Comparison of ENCODE assay signal across 24 mouse cellular contexts in genomic region chr5:149330601-149331000, GRCm38 (mm10).
DNase-seq lines count a peak whose midpoint lies in the region; ATAC-seq and TF ChIP-seq lines count a peak whose summit lies in the region.
"Had no signal": no experiment of that assay in that cellular context is flagged by ENCODE, and none has a peak within 500 bp of the region (broad histone marks: within the 10 kb centered on the region; RNA-seq: fewer than 3 reads in every experiment).

No protein-coding gene starts in this region.

- WGBS in forebrain, embryonic 10.5 days, result 51% methylated on average over 1 of the region's 1 CpGs
- WGBS in forebrain, embryonic 16.5 days, result 55% methylated on average over 1 of the region's 1 CpGs
- WGBS in kidney, adult 2 months, result 16% methylated on average over 1 of the region's 1 CpGs
- 24% methylated on average over 1 of the region's 1 CpGs for WGBS in embryonic facial prominence, embryonic 12.5 days
- WGBS in limb, embryonic 12.5 days, result 29% methylated on average over 1 of the region's 1 CpGs
- WGBS in lung, adult 2 months, result 20% methylated on average over 1 of the region's 1 CpGs

- no peak for DNase-seq in forebrain, embryonic 10.5 days (ENCODE audit: extremely low spot score, low spot score)
- DNase-seq in kidney, adult 2 months, result peak; percentile 56
- no peak for DNase-seq in kidney, adult 8-10 months
- no peak for DNase-seq in lung, adult 2 months
- no peak for DNase-seq in left cerebral cortex, postnatal 25 days (ENCODE audit: low spot score in 2 of 2)
- DNase-seq: adrenal gland, postnatal 14 days; cerebellum, adult 11 months; cerebellum, postnatal 14 days; gastrocnemius, postnatal 25 days; heart, postnatal 4 days; midbrain, embryonic 14.5 days; right cerebral cortex, postnatal 25 days; thymus, postnatal 4 days had no signal

- H3K4me2 ChIP-seq in forebrain, embryonic 16.5 days (ENCODE audit: low read length), result no peak overlapping the region
- H3K4me2 ChIP-seq in embryonic facial prominence, embryonic 12.5 days (replicated peaks), result no peak overlapping the region
- no peak overlapping the region for H3K4me2 ChIP-seq in limb, embryonic 12.5 days
- H3K4me2 ChIP-seq: limb, embryonic 15.5 days had no signal

- no peak for ATAC-seq in forebrain, embryonic 16.5 days
- no peak for ATAC-seq in embryonic facial prominence, embryonic 12.5 days (ENCODE audit: insufficient number of reproducible peaks, insufficient read depth, low FRiP score, low TSS enrichment)
- no peak for ATAC-seq in limb, embryonic 12.5 days (ENCODE audit: insufficient number of reproducible peaks, insufficient read depth, low FRiP score, low TSS enrichment, low read depth)
- ATAC-seq: activated CD4-positive, CD25-positive, alpha-beta regulatory T cell, adult 4 months; CD4-positive, CD25-positive, alpha-beta regulatory T cell, adult 4 months; forebrain, embryonic 14.5 days; hindbrain, postnatal 0 days; intestine, postnatal 0 days had no signal

- H3K27me3 ChIP-seq in forebrain, embryonic 10.5 days (ENCODE audit: poor library complexity, severe bottlenecking), result no peaks in the 10 kb centered on the region
- no peaks in the 10 kb centered on the region for H3K27me3 ChIP-seq in forebrain, embryonic 16.5 days (replicated peaks; ENCODE audit: control insufficient read depth, insufficient read depth, low read length)
- no peaks in the 10 kb centered on the region for H3K27me3 ChIP-seq in kidney, adult 2 months (replicated peaks; ENCODE audit: control insufficient read depth, insufficient read depth, low read length)
- no peaks in the 10 kb centered on the region for H3K27me3 ChIP-seq in embryonic facial prominence, embryonic 12.5 days
- H3K27me3 ChIP-seq in limb, embryonic 12.5 days, result no peaks in the 10 kb centered on the region
- H3K27me3 ChIP-seq: limb, embryonic 15.5 days; megakaryocyte, embryonic 14.5 days had no signal

- intact Hi-C loops in left cerebral cortex, postnatal 25 days (cut with DNase I), result no loop called here

- TF ChIP-seq POLR2A in kidney, adult 2 months (IDR thresholded peaks at IDR 0.05; ENCODE audit: low read depth, low read length), result no peak
- no peak for TF ChIP-seq POLR2A in lung, adult 2 months (IDR thresholded peaks at IDR 0.05; ENCODE audit: borderline replicate concordance, extremely low read depth, low read depth, low read length)

- no peak overlapping the region for H3K4me3 ChIP-seq in forebrain, embryonic 10.5 days
- no peak overlapping the region for H3K4me3 ChIP-seq in forebrain, embryonic 16.5 days (replicated peaks; ENCODE audit: low read length)
- no peak overlapping the region for H3K4me3 ChIP-seq in kidney, adult 2 months (ENCODE audit: insufficient read depth, low read depth, low read length)
- no peak overlapping the region for H3K4me3 ChIP-seq in embryonic facial prominence, embryonic 12.5 days
- no peak overlapping the region for H3K4me3 ChIP-seq in limb, embryonic 12.5 days (replicated peaks)
- no peak overlapping the region for H3K4me3 ChIP-seq in lung, adult 2 months (replicated peaks; ENCODE audit: extremely low read depth, low read depth, low read length)
- H3K4me3 ChIP-seq: erythroblast, embryonic 14.5 days; limb, embryonic 15.5 days; megakaryocyte, embryonic 14.5 days had no signal

- H3K9ac ChIP-seq in forebrain, embryonic 16.5 days (replicated peaks; ENCODE audit: low read depth, low read length), result no peak overlapping the region
- no peak overlapping the region for H3K9ac ChIP-seq in embryonic facial prominence, embryonic 12.5 days
- H3K9ac ChIP-seq in limb, embryonic 12.5 days (replicated peaks), result no peak overlapping the region
- H3K9ac ChIP-seq: limb, embryonic 15.5 days had no signal

- TF ChIP-seq CTCF in kidney, adult 2 months (conservative IDR thresholded peaks at IDR 0.05; ENCODE audit: insufficient read depth, insufficient read length, low read depth, low read length), result no peak
- TF ChIP-seq CTCF in lung, adult 2 months (IDR thresholded peaks at IDR 0.05; ENCODE audit: insufficient read depth, low read length), result no peak

- H3K27ac ChIP-seq in forebrain, embryonic 10.5 days, result peak overlapping the region; percentile 82
- H3K27ac ChIP-seq in forebrain, embryonic 16.5 days (ENCODE audit: low read length), result no peak overlapping the region
- peak overlapping the region; percentile 87 for H3K27ac ChIP-seq in kidney, adult 2 months (ENCODE audit: insufficient read depth, low read depth, low read length)
- H3K27ac ChIP-seq in embryonic facial prominence, embryonic 12.5 days, result peak overlapping the region; percentile 81
- H3K27ac ChIP-seq in limb, embryonic 12.5 days, result peak overlapping the region; percentile 97
- H3K27ac ChIP-seq: hindbrain, postnatal 0 days had no signal

- no peaks in the 10 kb centered on the region for H3K9me3 ChIP-seq in forebrain, embryonic 10.5 days
- no peaks in the 10 kb centered on the region for H3K9me3 ChIP-seq in forebrain, embryonic 16.5 days (ENCODE audit: control insufficient read depth, low read length)
- no peaks in the 10 kb centered on the region for H3K9me3 ChIP-seq in embryonic facial prominence, embryonic 12.5 days
- H3K9me3 ChIP-seq in limb, embryonic 12.5 days, result no peaks in the 10 kb centered on the region
- H3K9me3 ChIP-seq: limb, embryonic 15.5 days had no signal

- no peaks in the 10 kb centered on the region for H3K36me3 ChIP-seq in forebrain, embryonic 10.5 days (replicated peaks)
- no peaks in the 10 kb centered on the region for H3K36me3 ChIP-seq in forebrain, embryonic 16.5 days (ENCODE audit: control insufficient read depth, insufficient read depth)
- no peaks in the 10 kb centered on the region for H3K36me3 ChIP-seq in kidney, adult 2 months (ENCODE audit: control insufficient read depth, insufficient read depth, low read length)
- no peaks in the 10 kb centered on the region for H3K36me3 ChIP-seq in embryonic facial prominence, embryonic 12.5 days
- H3K36me3 ChIP-seq in limb, embryonic 12.5 days, result no peaks in the 10 kb centered on the region
- H3K36me3 ChIP-seq: limb, embryonic 15.5 days had no signal

- H3K4me1 ChIP-seq in forebrain, embryonic 10.5 days, result peaks cover 48% of the 10 kb centered on the region
- peaks cover 12% of the 10 kb centered on the region for H3K4me1 ChIP-seq in forebrain, embryonic 16.5 days (replicated peaks; ENCODE audit: control insufficient read depth, insufficient read depth, low read length)
- peaks cover 10% of the 10 kb centered on the region; the same call in 1 of the 2 replicates for H3K4me1 ChIP-seq in kidney, adult 2 months (ENCODE audit: control insufficient read depth, insufficient read depth, low read length)
- H3K4me1 ChIP-seq in embryonic facial prominence, embryonic 12.5 days, result peaks cover 39% of the 10 kb centered on the region
- peaks cover 67% of the 10 kb centered on the region for H3K4me1 ChIP-seq in limb, embryonic 12.5 days (replicated peaks)
- peaks cover 2% of the 10 kb centered on the region for H3K4me1 ChIP-seq in lung, adult 2 months (ENCODE audit: control insufficient read depth, insufficient read depth, low read length)
